Mouse (Mus musculus): ENCODE measurements around the gene Inca1. TPM values are rescaled to one million over a fixed set of nuclear protein-coding genes. Genes with fewer than 3 reads are reported as not detected.

The Inca1 gene
- total and polyA plus RNA-seq, 3 experiments: 1.7 to 3.8 (median 3.4) TPM

GRCm38 (mm10) chr11:70742581-70743459 is 42.9 kb upstream of the Inca1 start:
- H3K4me1 ChIP-seq (ENCODE audit: control insufficient read depth in 1 of 2, insufficient read depth in 2 of 2): peaks cover 1 to 3% of the 10 kb centered on the region in 2 experiments; a peak in 2 of 4 replicates
- DNase-seq (ENCODE audit: extremely low read depth): no peak
- H3K27me3 ChIP-seq (replicated peaks): no peaks in the 10 kb centered on the region
- H3K9ac ChIP-seq (ENCODE audit: insufficient read depth, low read depth): no peak overlapping the region
- H3K4me3 ChIP-seq (replicated peaks in 1 of 3; ENCODE audit: low read depth in 2 of 3, low read length in 2 of 3, poor library complexity in 1 of 3): no peak overlapping the region
- in situ Hi-C loops (cut with MboI; ENCODE audit: low pct_ligation_motif_present, low pct_unique_long_range_greater_than_20kb, low sequenced_read_pairs): no loop called here
- dilution Hi-C loops (cut with MboI; ENCODE audit: extremely low pct_ligation_motif_present, extremely low pct_unique_long_range_greater_than_20kb, low sequenced_read_pairs): no loop called here
- TF ChIP-seq TBP (conservative IDR thresholded peaks at IDR 0.05; ENCODE audit: low read depth, low read length) (no peak), CHD2 (IDR thresholded peaks at IDR 0.05; ENCODE audit: low read length) (no peak), PAX5 (IDR thresholded peaks at IDR 0.05; ENCODE audit: low read length) (no peak), HCFC1 (IDR thresholded peaks at IDR 0.05; ENCODE audit: low read depth, low read length) (no peak), RAD21 (IDR thresholded peaks at IDR 0.05; ENCODE audit: low read depth, low read length) (no peak), ETS1 (conservative IDR thresholded peaks at IDR 0.05; ENCODE audit: low read depth, low read length) (no peak), UBTF (IDR thresholded peaks at IDR 0.05; ENCODE audit: low read depth, low read length) (no peak), TCF12 (IDR thresholded peaks at IDR 0.05; ENCODE audit: low read depth, low read length) (no peak), MAFK (IDR thresholded peaks at IDR 0.05; ENCODE audit: insufficient replicate concordance, low read length) (no peak), SMC3 (IDR thresholded peaks at IDR 0.05; ENCODE audit: low read depth, low read length) (no peak), ZNF384 (IDR thresholded peaks at IDR 0.05; ENCODE audit: low read depth, low read length) (no peak), EP300 (IDR thresholded peaks at IDR 0.05; ENCODE audit: low read length) (no peak), JUND (conservative IDR thresholded peaks at IDR 0.05; ENCODE audit: low read depth, low read length) (no peak), ZMIZ1 (IDR thresholded peaks at IDR 0.05; ENCODE audit: low read depth, low read length) (no peak), CHD1 (IDR thresholded peaks at IDR 0.05; ENCODE audit: low read depth, low read length) (no peak), E2F4 (IDR thresholded peaks at IDR 0.05; ENCODE audit: insufficient replicate concordance, low read depth, low read length) (no peak), MXI1 (IDR thresholded peaks at IDR 0.05; ENCODE audit: low read depth, low read length) (no peak), POLR2AphosphoS2 (IDR thresholded peaks at IDR 0.05; ENCODE audit: low read depth, low read length) (no peak)
- H3K4me2 ChIP-seq (ENCODE audit: insufficient read depth, low read depth, poor library complexity, severe bottlenecking): no peak overlapping the region
- H3K27ac ChIP-seq (ENCODE audit: insufficient read depth, low read depth): no peak overlapping the region
- no peaks in the 10 kb centered on the region for H3K79me2 ChIP-seq (replicated peaks; ENCODE audit: control insufficient read depth, extremely low read depth, insufficient read depth, poor library complexity, severe bottlenecking)
- H3K36me3 ChIP-seq (replicated peaks in 1 of 2; ENCODE audit: control insufficient read depth in 1 of 2, insufficient read depth in 1 of 2, low read length in 1 of 2): no peaks in the 10 kb centered on the region
- H3K9me3 ChIP-seq (replicated peaks; ENCODE audit: low read length): no peaks in the 10 kb centered on the region

GRCm38 (mm10) chr11:70742117-70742516 is 42.2 kb upstream of the Inca1 start:
- no peak for TF ChIP-seq ETS1 (conservative IDR thresholded peaks at IDR 0.05; ENCODE audit: low read depth, low read length)
- no peak for TF ChIP-seq HCFC1 (IDR thresholded peaks at IDR 0.05; ENCODE audit: low read depth, low read length)
- Histone ChIP-seq H3K27ac (ENCODE audit: insufficient read depth, low read depth) (no peak overlapping the region), H3K9me3 (replicated peaks; ENCODE audit: low read length) (no peaks in the 10 kb centered on the region), H3K36me3 (replicated peaks in 1 of 2; ENCODE audit: control insufficient read depth in 1 of 2, insufficient read depth in 1 of 2, low read length in 1 of 2) (no peaks in the 10 kb centered on the region), H3K9ac (ENCODE audit: insufficient read depth, low read depth) (no peak overlapping the region), H3K79me2 (replicated peaks; ENCODE audit: control insufficient read depth, extremely low read depth, insufficient read depth, poor library complexity, severe bottlenecking) (no peaks in the 10 kb centered on the region), H3K27me3 (replicated peaks) (no peaks in the 10 kb centered on the region), H3K4me1 (ENCODE audit: control insufficient read depth in 1 of 2, insufficient read depth in 2 of 2) (peaks cover 0 to 3% of the 10 kb centered on the region in 2 experiments; a peak in 1 of 4 replicates), H3K4me3 (replicated peaks in 1 of 3; ENCODE audit: low read depth in 2 of 3, low read length in 2 of 3, poor library complexity in 1 of 3) (no peak overlapping the region), H3K4me2 (ENCODE audit: insufficient read depth, low read depth, poor library complexity, severe bottlenecking) (no peak overlapping the region)
- dilution Hi-C loops (cut with MboI; ENCODE audit: extremely low pct_ligation_motif_present, extremely low pct_unique_long_range_greater_than_20kb, low sequenced_read_pairs) (no loop called here), in situ Hi-C loops (cut with MboI; ENCODE audit: low pct_ligation_motif_present, low pct_unique_long_range_greater_than_20kb, low sequenced_read_pairs) (no loop called here)
- DNase-seq (ENCODE audit: extremely low read depth): no peak
